22 mouse cellular contexts compared by ENCODE assay signal in genomic region chr12:118706626-118707025, GRCm38 (mm10).
DNase-seq lines count a peak whose midpoint lies in the region; ATAC-seq and TF ChIP-seq lines count a peak whose summit lies in the region.
"Had no signal": no experiment of that assay in that cellular context is flagged by ENCODE, and none has a peak within 500 bp of the region (broad histone marks: within the 10 kb centered on the region; RNA-seq: fewer than 3 reads in every experiment).

No protein-coding gene starts in this region.

- no peaks in the 10 kb centered on the region for H3K36me3 ChIP-seq in forebrain, embryonic 16.5 days (ENCODE audit: control insufficient read depth, insufficient read depth)
- H3K36me3 ChIP-seq: forebrain, embryonic 10.5 days; heart, embryonic 10.5 days; hindbrain, embryonic 15.5 days; limb, embryonic 13.5 days; liver, embryonic 13.5 days; midbrain, embryonic 12.5 days had no signal

- no peaks in the 10 kb centered on the region for H3K27me3 ChIP-seq in forebrain, embryonic 16.5 days (replicated peaks; ENCODE audit: control insufficient read depth, insufficient read depth, low read length)
- H3K27me3 ChIP-seq: hindbrain, embryonic 15.5 days; limb, embryonic 13.5 days; liver, embryonic 13.5 days; midbrain, embryonic 12.5 days had no signal

- TF ChIP-seq CTCF in left cerebral cortex, adult 2 months (IDR thresholded peaks at IDR 0.05) = no peak

- no peaks in the 10 kb centered on the region for H3K9me3 ChIP-seq in forebrain, embryonic 16.5 days (ENCODE audit: control insufficient read depth, low read length)
- H3K9me3 ChIP-seq: forebrain, embryonic 10.5 days; heart, embryonic 10.5 days; hindbrain, embryonic 15.5 days; limb, embryonic 13.5 days; liver, embryonic 13.5 days; midbrain, embryonic 12.5 days had no signal

- WGBS in forebrain, embryonic 16.5 days = 85% methylated on average over 7 of the region's 7 CpGs

- ATAC-seq in forebrain, embryonic 16.5 days = no peak
- ATAC-seq: forebrain, postnatal 0 days had no signal

- peaks cover 10% of the 10 kb centered on the region for H3K4me1 ChIP-seq in forebrain, embryonic 16.5 days (replicated peaks; ENCODE audit: control insufficient read depth, insufficient read depth, low read length)
- H3K4me1 ChIP-seq: heart, embryonic 10.5 days; limb, embryonic 13.5 days; liver, embryonic 13.5 days had no signal

- intact Hi-C loops in left cerebral cortex, adult 2 months (cut with DNase I) = no loop called here

- DNase-seq in layer of hippocampus, adult 11-12 months (ENCODE audit: low spot score) = peak; percentile 26
- DNase-seq in layer of hippocampus, postnatal 25 days (ENCODE audit: extremely low spot score in 1 of 2, low spot score in 1 of 2) = no peak
- DNase-seq in right cerebral cortex, adult 2 months (ENCODE audit: low spot score in 2 of 2) = peak; percentile 41 to 44
- DNase-seq in right cerebral cortex, postnatal 4 days = no peak
- DNase-seq in left cerebral cortex, adult 2 months (ENCODE audit: extremely low spot score in 1 of 2, low spot score in 2 of 2) = peak; percentile 16
- no peak for DNase-seq in testis, postnatal 10 days (ENCODE audit: low spot score)
- DNase-seq: adrenal gland, postnatal 36 days; cerebellum, adult 11 months; cerebellum, postnatal 14 days; forebrain, postnatal 0 days; gastrocnemius, postnatal 10 days; kidney, adult 2 months; liver, embryonic 13.5 days; lung, adult 2 months; lung, postnatal 14 days had no signal

- no peak overlapping the region for H3K4me2 ChIP-seq in forebrain, embryonic 16.5 days (ENCODE audit: low read length)
- H3K4me2 ChIP-seq: hindbrain, embryonic 15.5 days; limb, embryonic 13.5 days; liver, embryonic 13.5 days; midbrain, embryonic 12.5 days had no signal

- no peak overlapping the region for H3K4me3 ChIP-seq in left cerebral cortex, adult 2 months
- H3K4me3 ChIP-seq in forebrain, embryonic 16.5 days (replicated peaks; ENCODE audit: low read length) = no peak overlapping the region
- H3K4me3 ChIP-seq: forebrain, embryonic 10.5 days; heart, embryonic 10.5 days; hindbrain, embryonic 15.5 days; limb, embryonic 13.5 days; liver, embryonic 13.5 days; midbrain, embryonic 12.5 days had no signal

- H3K27ac ChIP-seq in left cerebral cortex, adult 2 months = no peak overlapping the region
- H3K27ac ChIP-seq in forebrain, embryonic 16.5 days (ENCODE audit: low read length) = no peak overlapping the region
- H3K27ac ChIP-seq: forebrain, embryonic 10.5 days; heart, embryonic 10.5 days; hindbrain, embryonic 15.5 days; kidney, postnatal 0 days; limb, embryonic 13.5 days; liver, embryonic 13.5 days; midbrain, embryonic 12.5 days had no signal

- no peak overlapping the region for H3K9ac ChIP-seq in forebrain, embryonic 16.5 days (replicated peaks; ENCODE audit: low read depth, low read length)
- H3K9ac ChIP-seq: forebrain, postnatal 0 days; hindbrain, embryonic 15.5 days; limb, embryonic 13.5 days; liver, embryonic 13.5 days; midbrain, embryonic 12.5 days had no signal

Comparison
In these comparisons a context has a peak if more than half of its experiments do, and no peak if none do; other contexts are left out.
1. DNase-seq: peak in layer of hippocampus, adult 11-12 months (single experiment), right cerebral cortex, adult 2 months (2 of 2) and left cerebral cortex, adult 2 months (2 of 2); none in layer of hippocampus, postnatal 25 days (0 of 2), right cerebral cortex, postnatal 4 days (single experiment) and testis, postnatal 10 days (single experiment).